Mouse (Mus musculus): Measurements from ENCODE around the gene Palld. TPM values are rescaled to one million over a fixed set of nuclear protein-coding genes. Genes with fewer than 3 reads are reported as not detected.

Palld gene
- polyA plus RNA-seq, 1 experiment from 2014 or later, result 70.4 TPM

GRCm38 (mm10) chr8:61586529-61586928, 316.0 kb downstream of the Palld start:
- WGBS, result 87% methylated on average over 3 of the region's 3 CpGs
- Histone ChIP-seq H3K9me3 (ENCODE audit: control insufficient read depth, low read length) (no peaks in the 10 kb centered on the region), H3K4me3 (ENCODE audit: low read length) (no peak overlapping the region), H3K27me3 (replicated peaks; ENCODE audit: control insufficient read depth, insufficient read depth, low read length) (no peaks in the 10 kb centered on the region), H3K9ac (ENCODE audit: low read depth, low read length) (no peak overlapping the region), H3K4me2 (ENCODE audit: low read depth, low read length) (no peak overlapping the region), H3K27ac (ENCODE audit: low read length) (no peak overlapping the region), H3K4me1 (ENCODE audit: control insufficient read depth, insufficient read depth, low read length) (peaks cover 35% of the 10 kb centered on the region), H3K36me3 (ENCODE audit: control insufficient read depth, insufficient read depth, low read length) (0 out of 2 replicates have a peak, but pooled peaks cover 5% of the 10 kb centered on the region)
- no peak for ATAC-seq

DNA sequence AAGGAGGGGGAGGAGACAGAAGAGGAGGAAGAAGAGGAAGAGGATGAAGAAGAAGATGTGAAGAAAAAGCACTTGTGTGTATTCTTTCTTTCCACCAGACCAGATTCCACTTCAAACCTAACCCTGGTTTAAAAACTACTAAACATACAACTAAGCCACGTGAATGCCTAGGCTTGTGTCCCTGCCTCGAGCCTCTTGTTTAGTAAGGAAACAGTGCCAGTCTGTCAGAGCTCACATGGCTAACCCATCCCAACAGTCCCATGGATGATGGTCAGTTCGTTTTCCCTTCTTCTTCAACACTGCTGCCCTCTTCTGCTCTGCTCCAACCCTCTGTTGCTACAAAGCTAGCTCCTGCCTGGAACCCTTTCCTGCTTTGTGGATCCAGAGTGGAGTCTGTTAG, 316.7 kb downstream of the Palld start:
- Histone ChIP-seq H3K27ac (ENCODE audit: low read length) (no peak overlapping the region), H3K27me3 (replicated peaks; ENCODE audit: control insufficient read depth, insufficient read depth, low read length) (no peaks in the 10 kb centered on the region), H3K9ac (ENCODE audit: low read depth, low read length) (no peak overlapping the region), H3K4me3 (ENCODE audit: low read length) (no peak overlapping the region), H3K4me2 (ENCODE audit: low read depth, low read length) (no peak overlapping the region), H3K36me3 (ENCODE audit: control insufficient read depth, insufficient read depth, low read length) (0 out of 2 replicates have a peak, but pooled peaks cover 6% of the 10 kb centered on the region), H3K4me1 (ENCODE audit: control insufficient read depth, insufficient read depth, low read length) (peaks cover 30% of the 10 kb centered on the region), H3K9me3 (ENCODE audit: control insufficient read depth, low read length) (no peaks in the 10 kb centered on the region)
- ATAC-seq, result no peak
- 69% methylated on average over 3 of the region's 3 CpGs for WGBS

DNA sequence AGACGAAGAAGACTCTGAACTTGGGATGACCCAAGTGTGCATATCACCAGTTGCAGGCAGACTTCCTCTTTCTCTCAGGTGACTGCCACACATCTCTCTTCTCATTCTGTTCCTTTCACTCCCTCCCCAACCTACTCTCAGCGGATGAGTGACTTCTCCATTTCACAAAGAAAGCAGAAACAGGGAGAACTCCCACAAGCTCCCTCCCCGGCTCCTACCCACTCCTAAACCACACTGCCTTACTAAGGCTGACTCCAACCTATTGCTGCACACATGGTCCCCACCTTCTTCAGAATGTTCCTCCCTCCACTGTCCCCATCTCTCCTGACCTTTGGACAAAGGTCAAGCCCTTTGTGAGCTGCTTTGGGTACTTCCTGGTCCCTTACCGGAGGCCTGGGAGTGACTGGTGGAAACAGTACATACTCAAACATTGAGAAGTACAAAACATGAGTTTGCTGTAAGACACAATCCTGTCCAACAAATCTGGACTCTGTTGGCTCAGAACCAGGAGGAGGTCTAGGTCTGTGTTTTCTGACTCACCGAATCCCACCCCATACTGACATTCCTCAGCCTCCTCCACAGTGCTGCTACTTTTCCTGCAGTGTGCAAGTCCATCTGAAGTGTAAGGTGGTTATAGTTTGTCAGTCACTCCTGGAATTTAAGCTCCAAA, 317.6 kb downstream of the Palld start:
- Histone ChIP-seq H3K4me1 (ENCODE audit: control insufficient read depth, insufficient read depth, low read length) (peaks cover 28% of the 10 kb centered on the region), H3K4me2 (ENCODE audit: low read depth, low read length) (no peak overlapping the region), H3K27me3 (replicated peaks; ENCODE audit: control insufficient read depth, insufficient read depth, low read length) (no peaks in the 10 kb centered on the region), H3K9ac (ENCODE audit: low read depth, low read length) (no peak overlapping the region), H3K36me3 (ENCODE audit: control insufficient read depth, insufficient read depth, low read length) (0 out of 2 replicates have a peak, but pooled peaks cover 6% of the 10 kb centered on the region), H3K27ac (ENCODE audit: low read length) (no peak overlapping the region), H3K9me3 (ENCODE audit: control insufficient read depth, low read length) (no peaks in the 10 kb centered on the region), H3K4me3 (ENCODE audit: low read length) (no peak overlapping the region)
- WGBS, result 74% methylated on average over 5 of the region's 5 CpGs
- ATAC-seq, result no peak

DNA sequence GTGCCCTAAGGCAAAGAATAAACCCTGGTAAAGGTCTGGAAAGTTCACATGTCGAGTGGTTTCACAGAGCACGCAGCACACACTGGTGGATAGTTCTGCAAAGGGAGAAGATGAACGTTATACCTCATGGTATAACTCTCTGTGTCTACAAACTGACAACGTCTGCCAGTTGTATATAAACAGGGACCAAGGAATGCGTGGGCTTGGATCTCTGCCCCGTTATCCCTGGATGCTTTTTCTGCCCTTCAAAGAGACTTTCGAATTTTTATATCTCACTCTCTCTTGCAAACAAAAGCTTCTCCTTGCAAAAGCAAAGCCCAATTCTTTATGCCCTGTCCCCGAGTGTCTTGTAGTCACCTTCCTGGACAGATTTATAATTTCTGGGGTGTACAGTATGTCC, 319.9 kb downstream of the Palld start:
- ATAC-seq, result no peak
- H3K27me3 ChIP-seq (replicated peaks; ENCODE audit: control insufficient read depth, insufficient read depth, low read length), result no peaks in the 10 kb centered on the region
- H3K4me2 ChIP-seq (ENCODE audit: low read depth, low read length), result no peak overlapping the region
- no peak overlapping the region for H3K9ac ChIP-seq (ENCODE audit: low read depth, low read length)
- WGBS, result 53% methylated on average over 8 of the region's 8 CpGs
- no peaks in the 10 kb centered on the region for H3K9me3 ChIP-seq (ENCODE audit: control insufficient read depth, low read length)
- no peak overlapping the region for H3K27ac ChIP-seq (ENCODE audit: low read length)
- H3K4me3 ChIP-seq (ENCODE audit: low read length), result no peak overlapping the region
- H3K36me3 ChIP-seq (ENCODE audit: control insufficient read depth, insufficient read depth, low read length), result 0 out of 2 replicates have a peak, but pooled peaks cover 6% of the 10 kb centered on the region
- peaks cover 13% of the 10 kb centered on the region for H3K4me1 ChIP-seq (ENCODE audit: control insufficient read depth, insufficient read depth, low read length)

DNA sequence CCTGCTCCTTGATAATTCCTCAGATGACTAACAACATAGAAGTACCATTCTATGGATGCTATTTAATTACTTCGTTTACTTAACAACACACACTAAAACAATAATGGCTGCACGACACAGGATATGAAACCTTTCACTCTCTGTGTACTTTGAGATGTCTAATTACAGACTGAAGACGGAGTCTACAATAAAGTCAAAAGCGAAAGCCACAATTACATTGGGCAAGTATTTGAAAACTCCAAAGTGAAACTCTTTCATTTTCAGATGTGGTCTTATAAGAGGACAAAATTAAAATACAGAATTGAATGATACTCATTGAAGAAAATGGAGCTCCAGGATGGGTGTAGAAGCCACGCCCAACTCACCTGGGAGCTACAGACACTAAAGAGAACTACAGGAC, 321.2 kb downstream of the Palld start:
- no peak for ATAC-seq
- WGBS, result 82% methylated on average over 5 of the region's 5 CpGs
- H3K9me3 ChIP-seq (ENCODE audit: control insufficient read depth, low read length), result no peaks in the 10 kb centered on the region
- peaks cover 11% of the 10 kb centered on the region for H3K4me1 ChIP-seq (ENCODE audit: control insufficient read depth, insufficient read depth, low read length)
- H3K9ac ChIP-seq (ENCODE audit: low read depth, low read length), result no peak overlapping the region
- no peaks in the 10 kb centered on the region for H3K27me3 ChIP-seq (replicated peaks; ENCODE audit: control insufficient read depth, insufficient read depth, low read length)
- H3K4me3 ChIP-seq (ENCODE audit: low read length), result no peak overlapping the region
- no peak overlapping the region for H3K4me2 ChIP-seq (ENCODE audit: low read depth, low read length)
- H3K27ac ChIP-seq (ENCODE audit: low read length), result no peak overlapping the region
- 0 out of 2 replicates have a peak, but pooled peaks cover 6% of the 10 kb centered on the region for H3K36me3 ChIP-seq (ENCODE audit: control insufficient read depth, insufficient read depth, low read length)

GRCm38 (mm10) chr8:61579831-61580230, 322.7 kb downstream of the Palld start:
- Histone ChIP-seq H3K9me3 (ENCODE audit: control insufficient read depth, low read length) (no peaks in the 10 kb centered on the region), H3K27ac (ENCODE audit: low read length) (no peak overlapping the region), H3K27me3 (replicated peaks; ENCODE audit: control insufficient read depth, insufficient read depth, low read length) (no peaks in the 10 kb centered on the region), H3K36me3 (ENCODE audit: control insufficient read depth, insufficient read depth, low read length) (0 out of 2 replicates have a peak, but pooled peaks cover 6% of the 10 kb centered on the region), H3K4me1 (ENCODE audit: control insufficient read depth, insufficient read depth, low read length) (peaks cover 12% of the 10 kb centered on the region; the same call in 1 of the 2 replicates), H3K4me2 (ENCODE audit: low read depth, low read length) (no peak overlapping the region), H3K4me3 (ENCODE audit: low read length) (no peak overlapping the region), H3K9ac (ENCODE audit: low read depth, low read length) (no peak overlapping the region)
- no peak for ATAC-seq
- 89% methylated on average over 4 of the region's 4 CpGs for WGBS

GRCm38 (mm10) chr8:61578754-61579153, 323.7 kb downstream of the Palld start:
- H3K27me3 ChIP-seq (replicated peaks; ENCODE audit: control insufficient read depth, insufficient read depth, low read length), result no peaks in the 10 kb centered on the region
- ATAC-seq, result no peak
- no peak overlapping the region for H3K4me2 ChIP-seq (ENCODE audit: low read depth, low read length)
- no peaks in the 10 kb centered on the region for H3K9me3 ChIP-seq (ENCODE audit: control insufficient read depth, low read length)
- H3K36me3 ChIP-seq (ENCODE audit: control insufficient read depth, insufficient read depth, low read length), result 0 out of 2 replicates have a peak, but pooled peaks cover 6% of the 10 kb centered on the region
- 86% methylated on average over 6 of the region's 6 CpGs for WGBS
- no peak overlapping the region for H3K27ac ChIP-seq (ENCODE audit: low read length)
- peaks cover 18% of the 10 kb centered on the region for H3K4me1 ChIP-seq (ENCODE audit: control insufficient read depth, insufficient read depth, low read length)
- H3K9ac ChIP-seq (ENCODE audit: low read depth, low read length), result no peak overlapping the region
- no peak overlapping the region for H3K4me3 ChIP-seq (ENCODE audit: low read length)

DNA sequence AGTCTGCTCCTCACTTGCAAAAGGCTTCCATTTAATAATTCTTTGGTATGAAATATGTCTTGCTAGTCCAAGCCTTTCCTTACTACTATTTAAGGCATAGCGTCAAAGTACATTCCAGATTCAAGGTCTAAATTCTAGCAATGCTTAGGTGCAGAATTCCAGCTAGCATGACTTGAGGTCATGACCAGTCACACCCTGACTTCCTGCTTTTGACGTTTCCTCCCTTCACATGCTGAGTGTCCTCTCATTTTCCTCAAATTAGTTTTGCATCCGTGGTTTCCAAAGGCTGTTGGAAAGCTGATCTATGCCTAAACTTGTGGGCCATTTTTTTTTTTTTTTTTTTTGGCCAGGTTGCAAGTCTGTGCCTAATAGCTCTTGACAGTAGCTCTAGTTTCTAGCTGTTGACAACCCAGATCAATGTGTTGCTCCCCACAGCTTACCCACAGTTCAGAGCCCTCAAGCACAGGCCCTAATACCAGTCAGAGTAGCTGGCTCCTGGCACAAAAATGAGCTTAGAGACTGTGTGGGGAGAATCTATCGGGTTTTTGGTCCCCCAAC, 327.3 kb downstream of the Palld start:
- H3K4me1 ChIP-seq (ENCODE audit: control insufficient read depth, insufficient read depth, low read length), result peaks cover 23% of the 10 kb centered on the region
- no peak overlapping the region for H3K4me3 ChIP-seq (ENCODE audit: low read length)
- no peaks in the 10 kb centered on the region for H3K36me3 ChIP-seq (ENCODE audit: control insufficient read depth, insufficient read depth, low read length)
- H3K9ac ChIP-seq (ENCODE audit: low read depth, low read length), result no peak overlapping the region
- no peaks in the 10 kb centered on the region for H3K27me3 ChIP-seq (replicated peaks; ENCODE audit: control insufficient read depth, insufficient read depth, low read length)
- no peak overlapping the region for H3K27ac ChIP-seq (ENCODE audit: low read length)
- no peak for ATAC-seq
- WGBS, result 62% methylated on average over 4 of the region's 4 CpGs
- H3K9me3 ChIP-seq (ENCODE audit: control insufficient read depth, low read length), result no peaks in the 10 kb centered on the region
- H3K4me2 ChIP-seq (ENCODE audit: low read depth, low read length), result no peak overlapping the region

- Histone ChIP-seq H3K4me2 (ENCODE audit: low read depth, low read length) (no peak overlapping the region), H3K36me3 (ENCODE audit: control insufficient read depth, insufficient read depth, low read length) (no peaks in the 10 kb centered on the region), H3K9me3 (ENCODE audit: control insufficient read depth, low read length) (no peaks in the 10 kb centered on the region), H3K27me3 (replicated peaks; ENCODE audit: control insufficient read depth, insufficient read depth, low read length) (no peaks in the 10 kb centered on the region), H3K9ac (ENCODE audit: low read depth, low read length) (no peak overlapping the region), H3K4me3 (ENCODE audit: low read length) (no peak overlapping the region), H3K4me1 (ENCODE audit: control insufficient read depth, insufficient read depth, low read length) (peaks cover 23% of the 10 kb centered on the region), H3K27ac (ENCODE audit: low read length) (no peak overlapping the region)
- ATAC-seq, result no peak
- 70% methylated on average over 7 of the region's 7 CpGs for WGBS
Measured at GRCm38 (mm10) chr8:61574526-61574925, 328.0 kb downstream of the Palld start.
